Mouse (Mus musculus): ENCODE measurements around the gene Tbx19.

Gene Tbx19

DNA sequence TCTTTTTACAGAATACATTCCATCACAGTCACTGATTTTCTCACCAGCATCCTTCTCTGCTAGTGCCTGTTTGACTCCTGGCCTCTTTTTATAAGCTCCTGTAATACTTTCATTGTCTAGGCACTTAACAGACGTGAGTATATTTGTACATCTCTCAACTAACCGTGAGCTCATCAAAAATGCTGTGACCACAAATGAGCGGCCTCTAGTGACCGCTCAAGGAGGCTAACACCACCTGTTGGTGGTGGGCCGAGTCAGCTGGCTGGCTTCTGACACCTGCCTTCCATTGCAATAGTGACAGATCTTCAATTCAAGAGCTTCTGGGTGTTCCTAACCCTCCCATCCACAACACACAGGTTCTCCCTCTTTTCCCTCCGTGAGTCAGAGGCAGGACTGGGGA is 22.8 kb upstream of the Tbx19 start:
- DNase-seq: no peak

DNA sequence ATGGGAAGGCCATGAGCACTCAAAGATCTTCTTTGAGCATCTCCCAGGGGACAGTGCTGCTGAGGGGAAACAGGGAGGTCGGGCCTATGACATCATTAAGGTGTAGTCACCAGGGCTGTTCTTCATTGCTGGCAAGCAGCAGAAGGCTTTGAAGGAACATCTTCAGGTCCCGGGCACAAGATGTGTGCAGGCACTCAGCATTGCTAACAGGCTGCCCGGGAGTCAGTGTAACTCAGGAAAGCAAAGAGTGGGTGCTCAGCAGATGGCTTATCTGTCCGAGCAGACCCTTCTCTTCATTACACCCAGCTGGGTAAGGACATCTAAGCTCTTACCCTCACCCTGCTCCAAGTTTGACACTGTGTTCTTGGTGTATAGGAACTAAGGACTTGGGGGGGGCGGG is 18.7 kb upstream of the Tbx19 start:
- DNase-seq: no peak

- DNase-seq: no peak
Observed at GRCm38 (mm10) chr1:165178075-165178474, 17.5 kb upstream of the Tbx19 start.

DNA sequence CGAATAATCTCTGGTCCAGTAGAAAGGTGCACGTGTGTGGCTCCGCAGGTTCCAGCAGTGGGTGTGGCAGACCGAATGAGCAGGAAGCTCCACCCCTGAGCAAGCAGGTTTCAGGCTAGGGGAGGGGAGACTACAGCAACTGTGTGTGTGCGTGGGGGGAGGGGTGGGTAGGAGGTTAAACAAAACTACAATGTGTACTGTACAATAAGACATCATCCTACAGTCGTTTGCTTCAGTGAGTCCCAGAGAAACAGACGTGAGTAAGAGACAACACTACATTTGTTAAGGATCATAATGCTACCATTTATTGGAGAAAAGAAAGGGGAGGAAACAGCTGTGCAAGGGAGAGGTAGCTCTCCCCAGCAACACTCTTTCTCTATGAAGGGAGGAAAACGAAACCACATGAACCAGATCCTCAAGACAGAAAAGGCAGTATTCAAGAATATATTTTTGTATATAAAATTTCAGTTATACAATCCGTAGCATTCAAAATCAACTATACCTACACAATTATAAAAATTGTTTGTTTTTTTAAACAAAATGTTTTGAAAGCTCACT is 13.6 kb upstream of the Tbx19 start:
- no peak for DNase-seq

DNA sequence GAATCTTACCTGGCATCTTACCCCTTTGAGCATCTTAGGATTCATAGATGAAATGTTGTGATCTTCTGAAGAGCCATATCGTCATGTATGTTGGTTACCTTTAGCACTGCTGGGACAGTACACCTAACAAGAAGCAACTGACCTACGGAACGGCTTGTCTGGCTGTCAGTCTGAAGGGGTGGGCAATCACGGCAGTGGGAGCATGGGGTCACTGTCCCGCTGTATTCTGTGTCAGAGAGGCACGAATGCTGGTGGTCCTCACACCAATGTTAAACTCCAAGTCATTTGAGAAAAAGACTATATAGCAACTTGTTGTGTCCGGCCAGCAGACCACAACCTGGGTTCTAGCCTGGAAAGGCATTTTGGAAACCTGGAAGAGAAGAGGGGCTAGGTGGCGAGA is 10.7 kb upstream of the Tbx19 start:
- no peak for DNase-seq

- DNase-seq: no peak
Observed at GRCm38 (mm10) chr1:165170157-165170556, 9.6 kb upstream of the Tbx19 start.

DNA sequence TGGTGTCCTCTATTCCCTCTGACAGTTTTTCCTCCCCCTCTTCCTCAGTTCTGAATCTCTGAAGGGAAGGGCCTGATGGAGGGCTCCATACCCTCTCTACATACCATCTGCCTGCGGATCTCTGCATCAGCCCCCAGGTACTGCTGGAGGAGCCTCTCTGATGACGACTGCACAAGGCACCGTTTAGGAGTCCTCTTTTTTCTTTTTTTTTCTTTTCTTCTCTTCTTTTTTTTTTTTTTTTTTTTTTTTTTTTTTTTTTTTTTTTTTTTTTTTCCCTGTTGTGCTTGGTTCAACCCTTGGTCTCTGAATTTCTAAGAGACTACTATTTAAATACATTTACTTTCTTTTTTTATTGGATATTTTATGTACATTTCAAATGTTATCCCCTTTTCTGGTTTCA is 8.9 kb upstream of the Tbx19 start:
- DNase-seq: no peak

DNA sequence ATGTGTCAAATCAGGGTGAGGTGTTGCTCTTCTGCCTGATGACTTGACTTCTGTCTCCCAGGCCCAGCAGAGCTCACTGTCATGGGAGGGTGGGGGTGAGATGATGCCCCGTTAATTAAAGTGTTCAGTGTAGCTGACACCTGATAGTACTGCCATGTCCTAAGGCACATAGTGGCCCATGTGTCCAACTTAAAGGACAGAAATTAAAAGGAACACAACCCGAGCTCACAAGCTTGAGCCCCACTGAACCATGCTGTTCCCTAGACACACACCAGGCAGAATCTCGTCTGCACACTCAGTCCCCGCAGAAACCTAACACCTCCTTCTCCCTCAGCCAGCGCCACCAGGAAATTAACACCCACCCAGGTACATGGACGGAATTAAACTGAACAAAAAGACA is 4.3 kb upstream of the Tbx19 start:
- DNase-seq: no peak

DNA sequence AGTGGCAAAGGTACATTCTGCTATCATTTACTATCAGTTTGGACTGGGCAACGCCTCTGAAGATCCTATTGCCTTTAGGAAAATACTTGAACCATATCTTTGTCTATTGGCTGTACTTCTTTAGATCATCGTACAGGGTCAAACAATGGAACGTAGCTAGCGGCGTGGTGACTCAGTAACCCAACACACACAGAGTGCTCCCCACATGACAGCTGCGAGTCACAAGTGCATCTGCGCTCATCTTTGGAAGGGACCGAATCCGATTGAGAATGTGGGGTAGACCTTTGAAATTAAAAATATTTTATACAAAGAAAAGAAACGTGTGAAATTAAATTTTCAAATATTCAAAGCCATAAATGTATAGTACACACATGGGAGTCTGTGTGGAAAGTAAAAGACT is 1.7 kb downstream of the Tbx19 start:
- DNase-seq: no peak

DNA sequence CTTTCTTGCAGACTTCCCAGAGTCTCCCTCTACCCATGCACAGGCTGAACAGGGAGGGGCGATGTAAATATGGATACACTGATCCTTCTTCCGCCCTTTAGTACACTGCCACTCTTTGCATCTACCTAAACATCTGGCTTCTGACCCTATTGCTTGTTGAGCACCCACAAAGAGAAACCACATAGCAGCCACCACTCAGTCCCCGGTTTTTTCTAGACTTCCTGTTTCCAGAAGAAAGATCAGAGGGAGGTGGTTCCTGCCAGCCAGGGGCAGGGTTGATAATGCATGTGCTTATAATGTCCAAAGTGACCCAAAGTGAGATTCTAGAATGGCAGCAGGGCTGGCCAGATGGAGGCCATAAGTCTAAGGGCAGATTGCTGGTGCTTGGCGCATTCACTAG is 6.4 kb downstream of the Tbx19 start:
- no peak for DNase-seq

- DNase-seq: no peak
Observed at GRCm38 (mm10) chr1:165151216-165151615, 9.4 kb downstream of the Tbx19 start.

DNA sequence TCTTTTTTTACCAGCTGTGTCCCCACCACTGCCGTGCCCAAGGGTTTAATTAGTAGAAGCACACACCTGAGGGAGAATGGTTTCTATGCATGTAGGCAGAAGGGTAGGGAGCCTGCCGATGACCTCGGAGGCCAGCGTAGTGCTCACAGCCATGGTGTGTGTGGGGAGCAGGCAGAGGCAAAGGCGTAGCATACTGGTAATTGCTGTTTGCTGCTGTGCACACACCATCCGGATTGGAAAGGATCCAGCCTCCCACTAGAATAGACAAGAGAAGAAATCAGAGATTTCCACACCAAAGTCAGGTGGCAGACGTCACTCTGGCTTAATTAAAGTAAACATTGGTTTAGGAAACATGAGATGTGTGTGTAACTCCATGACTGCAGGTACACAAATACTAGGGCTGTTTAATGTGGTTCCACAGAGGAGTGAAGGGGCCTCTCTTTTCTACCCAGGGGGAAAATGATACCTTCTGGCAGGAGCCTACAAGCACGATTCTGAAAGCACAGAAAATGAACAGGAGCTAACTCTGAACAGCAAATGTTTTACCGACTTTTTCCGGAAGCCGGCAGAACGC is 18.1 kb downstream of the Tbx19 start:
- DNase-seq: no peak

- DNase-seq: no peak
Observed at GRCm38 (mm10) chr1:165140227-165140626, 20.3 kb downstream of the Tbx19 start.

DNA sequence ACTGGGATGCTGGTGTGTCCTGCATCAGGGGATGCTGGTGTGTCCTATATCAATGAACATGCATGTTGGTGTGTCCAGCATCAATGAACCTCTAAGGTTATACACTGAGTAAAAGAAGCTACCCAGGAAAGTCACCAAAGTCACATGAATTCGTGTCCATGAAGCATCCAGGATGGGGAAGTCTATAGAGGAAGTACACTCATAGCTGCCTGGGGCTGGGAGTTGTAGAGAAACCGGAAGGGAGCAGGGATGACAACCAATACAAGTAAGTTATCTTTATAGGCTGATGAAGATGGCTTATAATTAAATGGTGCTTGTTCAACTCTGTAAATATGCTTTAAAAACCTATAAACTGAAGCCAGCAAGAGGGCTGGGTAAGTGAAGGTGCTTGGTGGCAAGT is 26.7 kb downstream of the Tbx19 start:
- no peak for DNase-seq

DNA sequence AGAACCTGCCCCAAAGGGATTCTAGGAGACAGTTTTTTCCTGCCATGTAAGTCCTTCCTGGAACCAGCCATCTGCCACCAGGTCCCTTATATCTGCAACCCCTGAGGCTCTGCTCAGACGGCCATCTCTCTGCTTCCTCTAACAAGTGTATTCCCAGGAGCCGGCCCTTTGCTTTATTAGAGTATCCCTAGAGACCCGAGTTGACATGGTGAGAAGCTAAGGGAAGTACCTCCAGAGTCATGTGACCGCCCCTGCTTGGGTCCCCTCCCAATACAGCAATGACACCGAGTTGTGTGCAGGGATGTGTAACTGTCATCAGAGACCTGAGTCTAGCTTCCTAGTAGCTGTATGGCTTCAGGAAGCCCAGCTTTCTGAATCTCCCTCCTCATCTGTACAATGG is 27.3 kb downstream of the Tbx19 start:
- DNase-seq: peak; percentile 6 to 8

DNA sequence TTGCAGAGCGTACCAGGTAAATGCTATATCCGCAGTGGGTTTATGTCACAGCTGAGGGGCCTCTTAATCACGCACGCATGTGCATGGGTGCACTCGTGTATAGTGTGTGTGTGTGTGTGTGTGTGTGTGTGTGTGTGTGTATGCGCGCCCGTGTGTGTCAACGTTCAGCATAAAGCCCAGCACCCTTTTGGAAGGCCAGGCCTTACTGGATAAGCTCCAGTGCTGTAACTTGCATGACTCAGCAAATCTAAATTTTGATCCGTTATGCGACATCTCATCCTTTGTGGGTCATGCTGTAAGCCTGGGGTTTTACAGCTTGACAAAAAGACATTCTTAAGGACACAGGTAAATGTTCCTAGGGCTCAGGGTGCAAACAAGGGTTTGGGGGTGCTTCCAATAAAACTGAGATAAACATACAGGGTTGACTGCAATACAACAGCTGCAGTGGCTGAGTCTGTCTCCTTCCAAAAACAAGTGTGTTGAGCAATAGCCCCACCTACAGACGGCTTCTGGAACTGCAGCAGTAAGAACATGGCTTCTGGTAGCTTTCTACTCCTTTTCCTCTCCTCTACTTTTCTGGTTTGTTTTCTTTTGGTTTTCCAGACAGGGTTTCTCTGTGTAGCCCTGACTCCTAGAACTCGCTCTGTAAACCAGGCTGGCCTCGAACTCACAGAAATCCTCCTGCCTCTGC is 28.2 kb downstream of the Tbx19 start:
- DNase-seq: peak; percentile 81

DNA sequence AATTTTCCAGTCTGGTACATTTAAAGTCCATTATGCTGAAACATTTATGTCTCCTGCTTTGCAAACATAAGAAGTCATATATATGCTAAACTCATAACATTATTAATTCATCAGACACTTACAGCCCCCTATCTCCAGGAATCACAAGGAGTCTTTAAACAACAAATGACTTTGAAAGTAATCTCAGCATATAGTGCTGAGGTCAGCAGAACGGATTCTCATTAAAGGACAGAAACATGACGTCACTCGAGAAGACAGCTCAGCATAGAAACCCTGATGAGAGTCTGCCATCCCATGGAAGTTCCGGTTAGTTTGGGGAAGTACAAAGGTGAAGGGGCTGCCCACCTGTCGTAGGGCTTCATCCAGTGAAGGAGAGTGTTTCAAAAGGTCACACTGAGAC is 31.0 kb downstream of the Tbx19 start:
- DNase-seq: no peak

GRCm38 (mm10) chr1:165121096-165121495 is 39.5 kb downstream of the Tbx19 start:
- no peak for DNase-seq

DNA sequence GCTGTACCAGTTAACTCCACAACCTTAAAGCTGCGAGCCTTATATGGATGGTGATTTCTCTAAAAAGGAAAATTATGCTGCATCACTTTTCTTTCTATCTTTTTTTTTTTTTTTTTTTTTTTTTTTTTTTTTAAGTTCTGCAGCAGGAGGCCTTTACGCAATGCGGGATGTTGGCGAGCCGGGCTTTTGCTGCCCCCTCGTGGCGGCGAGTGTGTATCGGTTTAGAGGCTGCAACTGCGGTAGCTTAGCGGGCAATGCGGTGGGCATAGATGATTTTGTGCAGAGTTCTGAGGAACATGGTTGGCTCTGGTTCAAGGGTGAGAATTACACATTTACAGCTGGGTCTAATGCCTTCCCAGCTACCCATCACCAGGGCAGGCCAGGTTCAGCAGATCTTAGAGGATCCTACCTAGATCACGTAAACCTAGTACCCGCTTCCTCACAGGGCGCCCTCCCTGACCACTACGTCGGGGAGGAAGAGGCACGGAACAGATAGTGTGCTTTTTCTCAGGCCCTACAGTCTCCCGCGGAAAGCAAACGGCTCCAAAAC is 40.1 kb downstream of the Tbx19 start:
- DNase-seq: peak; percentile 85 to 87

GRCm38 (mm10) chr1:165119760-165120159 is 40.8 kb downstream of the Tbx19 start:
- DNase-seq: no peak

GRCm38 (mm10) chr1:165119011-165119726 is 41.4 kb downstream of the Tbx19 start:
- DNase-seq: no peak

GRCm38 (mm10) chr1:165114460-165115175 is 46.0 kb downstream of the Tbx19 start:
- no peak for DNase-seq

DNA sequence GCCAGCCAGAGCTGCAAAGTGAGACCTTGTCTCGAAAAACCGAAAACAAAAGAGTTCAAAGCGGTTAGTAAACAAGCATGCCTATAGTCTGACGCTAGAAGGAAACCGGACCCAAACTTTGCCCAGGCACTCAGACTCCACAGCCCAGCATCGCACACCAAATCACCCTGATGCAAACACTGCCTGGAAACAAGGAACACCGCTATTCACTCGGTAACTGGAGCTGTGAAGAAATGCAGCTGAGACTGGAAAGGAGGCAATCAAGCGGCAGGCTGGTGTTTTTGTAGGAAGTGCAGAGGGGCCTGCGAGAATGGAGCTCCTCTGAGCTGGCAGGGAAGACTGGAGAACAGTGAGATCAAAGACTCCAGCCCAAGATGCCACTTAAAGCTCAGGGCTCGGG is 46.9 kb downstream of the Tbx19 start:
- no peak for DNase-seq
